Mouse (Mus musculus) CH12.LX (cell line): ENCODE results near the gene Cd93.

ENCODE experiments used
- BHLHE40 ChIP-seq: IDR thresholded peaks from 2 replicates; pipeline ENCODE4 v1.6.1; 2011; ENCODE audit warnings: mild to moderate bottlenecking, low read depth, low read length, improper control_type of control experiment
- CHD2 ChIP-seq: IDR thresholded peaks from 2 replicates; pipeline ENCODE4 v1.6.1; 2011; ENCODE audit warnings: low read length, improper control_type of control experiment
- CTCF ChIP-seq, 2 experiments: IDR thresholded peaks in 1 of 2; conservative IDR thresholded peaks in 1 of 2; 2 replicates each; pipeline ENCODE4 v1.5.1; 2011 to 2012; ENCODE audit warnings: low read depth in 2 of 2, low read length in 2 of 2, improper control_type of control experiment in 1 of 2, inconsistent platforms in 1 of 2, mild to moderate bottlenecking in 1 of 2, moderate library complexity in 1 of 2
- KAT2A ChIP-seq: IDR thresholded peaks from 2 replicates; pipeline ENCODE4 v1.6.1; 2012; ENCODE audit warnings: low read length, improper control_type of control experiment, inconsistent platforms; ENCODE audit not compliant: insufficient replicate concordance
- MAFK ChIP-seq: IDR thresholded peaks from 2 replicates; pipeline ENCODE4 v1.6.1; 2011; ENCODE audit warnings: low read length, improper control_type of control experiment; ENCODE audit not compliant: insufficient replicate concordance
- MYC ChIP-seq: IDR thresholded peaks from 2 replicates; pipeline ENCODE4 v1.6.1; 2011; ENCODE audit warnings: low read depth, mild to moderate bottlenecking, improper control_type of control experiment, low read length
- NRF1 ChIP-seq: IDR thresholded peaks from 2 replicates; pipeline ENCODE4 v1.6.1; 2014; ENCODE audit warnings: low read depth, mild to moderate bottlenecking, inconsistent platforms, low read length, improper control_type of control experiment, moderate library complexity
- POLR2A ChIP-seq: IDR thresholded peaks from 2 replicates; pipeline ENCODE4 v1.6.1; 2011; ENCODE audit warnings: low read depth, mild to moderate bottlenecking, improper control_type of control experiment, low read length
- POLR2AphosphoS2 ChIP-seq: IDR thresholded peaks from 2 replicates; pipeline ENCODE4 v1.6.1; 2011; ENCODE audit warnings: low read depth, low read length, improper control_type of control experiment
- RCOR1 ChIP-seq: conservative IDR thresholded peaks from 2 replicates; pipeline ENCODE4 v1.6.1; 2012; ENCODE audit warnings: low read depth, mild to moderate bottlenecking, inconsistent platforms, low read length, improper control_type of control experiment
- SMC3 ChIP-seq: IDR thresholded peaks from 2 replicates; pipeline ENCODE4 v1.6.1; 2011; ENCODE audit warnings: low read depth, low read length, improper control_type of control experiment
- TBP ChIP-seq: conservative IDR thresholded peaks from 2 replicates; pipeline ENCODE4 v1.6.1; 2011; ENCODE audit warnings: low read depth, low read length, improper control_type of control experiment
- TCF12 ChIP-seq: IDR thresholded peaks from 2 replicates; pipeline ENCODE4 v1.6.1; 2014; ENCODE audit warnings: low read depth, mild to moderate bottlenecking, inconsistent platforms, low read length, improper control_type of control experiment
- USF1 ChIP-seq: IDR thresholded peaks from 2 replicates; pipeline ENCODE4 v1.6.1; 2014; ENCODE audit warnings: low read depth, mild to moderate bottlenecking, inconsistent platforms, low read length, improper control_type of control experiment

GRCm38 (mm10) chr2:148485576-148485975, 42.2 kb upstream of the Cd93 start:
- TF ChIP-seq POLR2A, result no peak
- no peak for TF ChIP-seq CTCF (conservative IDR thresholded peaks at IDR 0.05 in 1 of 2, IDR thresholded peaks at IDR 0.05 in 1 of 2; ENCODE audit: low read depth in 2 of 2, low read length in 2 of 2)
- no peak for TF ChIP-seq MYC
- no peak for TF ChIP-seq NRF1
- no peak for TF ChIP-seq TCF12
- TF ChIP-seq BHLHE40, result no peak
- TF ChIP-seq POLR2AphosphoS2, result no peak
- no peak for TF ChIP-seq RCOR1
- TF ChIP-seq CHD2, result no peak
- TF ChIP-seq USF1, result no peak
- TF ChIP-seq KAT2A, result no peak
- TF ChIP-seq TBP, result no peak
- TF ChIP-seq SMC3, result no peak
- TF ChIP-seq MAFK, result no peak
